Mouse (Mus musculus): ENCODE measurements around the gene Emilin2.

Emilin2 gene

DNA sequence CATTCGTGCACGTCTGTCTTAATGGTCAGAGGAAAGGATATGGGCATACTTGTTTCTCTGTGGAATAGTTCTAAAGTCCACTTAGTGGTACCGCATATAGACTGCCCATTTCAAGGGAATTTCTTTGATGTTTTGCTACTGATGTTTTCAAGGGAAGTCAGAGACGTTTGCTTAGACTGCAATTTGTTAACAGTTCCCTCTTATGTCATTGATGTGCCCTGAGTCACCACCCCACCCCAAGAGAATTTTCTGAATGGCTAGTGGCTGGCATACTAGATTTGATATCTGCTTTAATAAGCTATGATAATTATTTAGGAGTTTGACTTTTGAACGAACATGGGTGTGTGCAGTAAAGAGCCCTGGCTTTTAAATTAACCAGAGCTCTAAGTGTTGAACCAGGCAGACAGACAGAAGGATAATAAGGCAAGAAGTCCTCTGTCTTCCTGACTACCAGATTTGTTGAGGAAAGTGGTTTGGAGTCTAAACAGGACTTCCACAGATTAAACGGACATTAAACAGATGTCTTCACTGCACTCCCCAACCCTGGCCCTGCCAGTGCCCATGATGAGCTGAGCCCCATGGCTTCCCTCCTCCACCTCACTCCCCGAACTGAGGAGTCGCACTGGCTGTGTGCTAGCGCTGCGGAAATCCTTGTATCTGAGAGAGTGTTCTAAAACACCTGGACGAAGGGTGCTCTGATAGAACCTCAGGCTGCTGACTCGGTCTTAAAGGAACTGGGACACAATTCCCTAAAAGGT is 105.5 kb downstream of the Emilin2 start:
- no peak for DNase-seq (ENCODE audit: low spot score in 2 of 2)

DNA sequence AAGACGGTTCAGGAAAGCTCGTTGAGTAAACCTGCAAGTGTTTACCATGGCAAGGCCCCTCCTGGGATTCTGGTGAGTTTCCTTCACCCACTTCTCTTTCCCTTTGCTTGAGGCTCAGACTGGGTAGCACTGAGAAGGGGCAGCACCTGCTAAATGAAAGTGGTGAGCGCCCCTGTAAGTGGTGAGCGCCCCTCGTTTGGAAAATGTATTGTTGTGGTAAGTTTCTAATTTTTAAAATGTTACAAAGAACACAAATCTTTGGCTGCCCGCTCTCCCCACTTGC is 107.0 kb downstream of the Emilin2 start:
- DNase-seq (ENCODE audit: low spot score in 2 of 2) = no peak

DNA sequence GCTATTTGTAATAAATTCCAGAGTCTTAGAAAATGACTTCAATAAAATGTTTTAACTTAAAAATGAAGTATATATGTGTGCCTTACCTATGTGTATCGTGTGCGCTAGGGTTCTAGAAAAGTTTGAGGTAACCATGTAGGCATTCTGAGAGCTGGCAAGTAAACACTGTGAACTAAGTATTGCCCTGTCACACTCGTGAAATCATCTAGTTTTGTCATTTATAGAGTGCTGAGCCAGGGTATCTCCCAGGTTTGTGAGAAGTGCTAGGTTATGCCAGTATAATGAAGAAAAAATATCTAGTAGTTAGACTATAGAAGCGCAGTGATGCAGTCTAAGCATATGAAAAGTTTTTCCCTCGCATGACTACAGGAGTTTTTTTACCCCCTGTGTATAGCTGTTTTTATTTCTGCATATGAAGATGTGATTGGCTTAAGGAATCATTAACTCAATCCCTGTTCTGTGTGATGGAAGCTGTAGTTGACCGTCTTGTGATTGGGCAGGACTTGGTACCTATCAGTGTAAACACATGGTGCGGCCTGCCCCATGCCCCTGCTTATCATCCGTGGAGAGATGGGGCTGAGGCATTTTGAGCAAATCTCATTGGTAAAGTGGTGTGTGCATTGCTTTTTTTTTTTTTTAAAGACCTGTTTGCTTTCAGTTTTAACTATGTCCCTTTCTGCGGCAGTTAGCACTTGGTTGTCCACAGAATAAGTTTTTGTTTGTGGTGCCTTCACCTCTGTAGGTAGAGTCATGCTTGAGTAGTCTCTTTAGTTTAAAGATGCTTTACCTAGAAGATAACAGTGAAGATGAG is 107.6 kb downstream of the Emilin2 start:
- DNase-seq (ENCODE audit: low spot score in 2 of 2) = no peak

All from right cerebral cortex, adult 2 months (tissue).